Mouse (Mus musculus) forebrain, postnatal 0 days (tissue): ENCODE results near the gene Zfx. TPM values are rescaled to one million over a fixed set of nuclear protein-coding genes. Genes with fewer than 3 reads are reported as not detected.
A peak's percentile ranks its signal among the peaks of the same experiment; 100 is the strongest.

ENCODE experiments used
- ATAC-seq: fragments of 200-750 bp; cut with Nextera tagmentation; 2 replicates; pipeline ENCODE4 v1.8.0; 2017; ENCODE audit warnings: mild to moderate bottlenecking, moderate library complexity
- DNase-seq: peaks from one replicate; pipeline ENCODE4 v3.0.0-alpha.2; 2015
- H3K27ac ChIP-seq: fragments of 300-500 bp; sonication (generic); 2 replicates; pipeline ENCODE4 v1.5.1; 2014; ENCODE audit warnings: low read depth, mild to moderate bottlenecking, antibody characterized with exemption, low read length, moderate library complexity, mixed read lengths
- H3K27me3 ChIP-seq: fragments of 300-500 bp; sonication (generic); 2 replicates; pipeline ENCODE4 v1.6.1; 2014; ENCODE audit warnings: mild to moderate bottlenecking, low read length, mixed read lengths; ENCODE audit not compliant: insufficient read depth
- H3K36me3 ChIP-seq: fragments of 300-500 bp; sonication (generic); 2 replicates; pipeline ENCODE4 v1.6.1; 2014; ENCODE audit warnings: mild to moderate bottlenecking, moderate library complexity; ENCODE audit not compliant: insufficient read depth
- H3K4me1 ChIP-seq: fragments of 300-500 bp; sonication (generic); 2 replicates; pipeline ENCODE4 v1.6.1; 2014; ENCODE audit warnings: antibody characterized with exemption; ENCODE audit not compliant: insufficient read depth
- H3K4me2 ChIP-seq: fragments of 300-500 bp; sonication (generic); 2 replicates; pipeline ENCODE4 v1.6.1; 2014; ENCODE audit warnings: low read depth, mild to moderate bottlenecking, moderate library complexity
- H3K4me3 ChIP-seq: fragments of 300-500 bp; sonication (generic); 2 replicates; pipeline ENCODE4 v1.5.1; 2014; ENCODE audit warnings: low read depth, low read length, mixed read lengths
- H3K9ac ChIP-seq: fragments of 300-500 bp; sonication (generic); 2 replicates; pipeline ENCODE4 v1.6.1; 2014; ENCODE audit warnings: mild to moderate bottlenecking
- H3K9me3 ChIP-seq: fragments of 300-500 bp; sonication (generic); 2 replicates; pipeline ENCODE4 v1.6.1; 2016; ENCODE audit warnings: low read length
- CTCF ChIP-seq: sonication (generic); IDR thresholded peaks from 2 replicates; pipeline ENCODE4 v1.5.1; 2016; ENCODE audit warnings: antibody characterized with exemption, control low read depth, low read depth
- WGBS: fragments of 180-500 bp; shearing (Covaris S2); extraction: QIAGEN DNeasy Blood & Tissue Kit; methylation state at CpG from one replicate; pipeline ENCODE4 v1.1.7; 2014; 5-methylcytosine and 5-hydroxymethylcytosine counted together
- polyA plus RNA-seq: library from polyadenylated mRNA; unstranded; fragments of >200 nt; fragmentation: Nextera tagmentation; extraction: Ambion mirVana; gene quantifications from 2 replicates; pipeline ENCODE4 v1.2.1, GENCODE M21; 2015
- total RNA-seq: library from RNA; depleted of rRNA; stranded (reverse); fragments of >200 nt; gene quantifications from 2 replicates; pipeline ENCODE4 v1.2.3, GENCODE M21; 2014

Gene Zfx
- total and polyA plus RNA-seq, 2 experiments from 2014 or later, result 18.2 to 41.9 TPM

- Histone ChIP-seq H3K9ac (peak overlapping the region; percentile 83), H3K9me3 (no peaks in the 10 kb centered on the region), H3K4me1 (no peaks in the 10 kb centered on the region), H3K27ac (peak overlapping the region; percentile 99; the same call in 1 of the 2 replicates), H3K4me3 (peak overlapping the region; percentile 53), H3K36me3 (no peaks in the 10 kb centered on the region), H3K4me2 (peak overlapping the region; percentile 59), H3K27me3 (no peaks in the 10 kb centered on the region)
- 32% methylated on average over 24 of the region's 24 CpGs for WGBS
- no peak for TF ChIP-seq CTCF
- ATAC-seq (no peak), DNase-seq (peak; percentile 2)
Measured at GRCm38 (mm10) chrX:94121161-94121856, 2.2 kb downstream of the Zfx start.

GRCm38 (mm10) chrX:94118350-94118749 is 5.2 kb downstream of the Zfx start:
- H3K4me1 ChIP-seq, result no peaks in the 10 kb centered on the region
- no peaks in the 10 kb centered on the region for H3K36me3 ChIP-seq
- H3K4me3 ChIP-seq, result no peak overlapping the region
- no peak for ATAC-seq
- no peak for TF ChIP-seq CTCF
- no peaks in the 10 kb centered on the region for H3K27me3 ChIP-seq
- H3K9me3 ChIP-seq, result no peaks in the 10 kb centered on the region
- H3K9ac ChIP-seq, result no peak overlapping the region
- H3K27ac ChIP-seq, result no peak overlapping the region
- no peak overlapping the region for H3K4me2 ChIP-seq
- no peak for DNase-seq

GRCm38 (mm10) chrX:94115882-94116281 is 7.6 kb downstream of the Zfx start:
- DNase-seq (no peak), ATAC-seq (no peak)
- no peaks in the 10 kb centered on the region for H3K27me3 ChIP-seq
- WGBS, result 79% methylated on average over 6 of the region's 6 CpGs
- H3K4me3 ChIP-seq, result no peak overlapping the region
- H3K9ac ChIP-seq, result no peak overlapping the region
- H3K9me3 ChIP-seq, result no peaks in the 10 kb centered on the region
- H3K4me2 ChIP-seq, result no peak overlapping the region
- H3K4me1 ChIP-seq, result no peaks in the 10 kb centered on the region
- no peak for TF ChIP-seq CTCF
- H3K27ac ChIP-seq, result no peak overlapping the region
- no peaks in the 10 kb centered on the region for H3K36me3 ChIP-seq

- Histone ChIP-seq H3K4me3 (no peak overlapping the region), H3K36me3 (no peaks in the 10 kb centered on the region), H3K4me1 (no peaks in the 10 kb centered on the region), H3K27me3 (no peaks in the 10 kb centered on the region), H3K4me2 (no peak overlapping the region), H3K9me3 (no peaks in the 10 kb centered on the region), H3K27ac (no peak overlapping the region), H3K9ac (no peak overlapping the region)
- no peak for TF ChIP-seq CTCF
- no peak for DNase-seq
- 63% methylated on average over 2 of the region's 2 CpGs for WGBS
- no peak for ATAC-seq
Measured at GRCm38 (mm10) chrX:94105964-94106363, 17.5 kb downstream of the Zfx start.

GRCm38 (mm10) chrX:94102938-94103337 is 20.6 kb downstream of the Zfx start:
- H3K4me2 ChIP-seq, result no peak overlapping the region
- no peaks in the 10 kb centered on the region for H3K36me3 ChIP-seq
- no peaks in the 10 kb centered on the region for H3K27me3 ChIP-seq
- no peak for TF ChIP-seq CTCF
- H3K27ac ChIP-seq, result no peak overlapping the region
- no peaks in the 10 kb centered on the region for H3K4me1 ChIP-seq
- ATAC-seq (no peak), DNase-seq (no peak)
- H3K9ac ChIP-seq, result no peak overlapping the region
- no peak overlapping the region for H3K4me3 ChIP-seq
- H3K9me3 ChIP-seq, result no peaks in the 10 kb centered on the region

GRCm38 (mm10) chrX:94100561-94100960 is 22.9 kb downstream of the Zfx start:
- TF ChIP-seq CTCF, result no peak
- 85% methylated on average over 1 of the region's 1 CpGs for WGBS
- no peaks in the 10 kb centered on the region for H3K27me3 ChIP-seq
- H3K27ac ChIP-seq, result no peak overlapping the region
- no peak overlapping the region for H3K4me3 ChIP-seq
- no peak overlapping the region for H3K4me2 ChIP-seq
- H3K36me3 ChIP-seq, result no peaks in the 10 kb centered on the region
- ATAC-seq (no peak), DNase-seq (no peak)
- H3K4me1 ChIP-seq, result no peaks in the 10 kb centered on the region
- no peak overlapping the region for H3K9ac ChIP-seq
- no peaks in the 10 kb centered on the region for H3K9me3 ChIP-seq

- H3K4me3 ChIP-seq, result no peak overlapping the region
- ATAC-seq (no peak), DNase-seq (no peak)
- no peaks in the 10 kb centered on the region for H3K27me3 ChIP-seq
- no peaks in the 10 kb centered on the region for H3K4me1 ChIP-seq
- H3K27ac ChIP-seq, result no peak overlapping the region
- H3K9ac ChIP-seq, result no peak overlapping the region
- no peak for TF ChIP-seq CTCF
- WGBS, result 79% methylated on average over 2 of the region's 2 CpGs
- H3K4me2 ChIP-seq, result no peak overlapping the region
- H3K9me3 ChIP-seq, result no peaks in the 10 kb centered on the region
- H3K36me3 ChIP-seq, result no peaks in the 10 kb centered on the region
Measured at GRCm38 (mm10) chrX:94091001-94091400, 32.5 kb downstream of the Zfx start.
